Mouse (Mus musculus) bone marrow macrophage, adult 2 months (primary cell): ENCODE data around the gene Rpl3.

Experiments
- CTCF ChIP-seq: IDR thresholded peaks from 2 replicates; pipeline ENCODE4 v1.5.1; 2012; ENCODE audit warnings: low read depth, mild to moderate bottlenecking, low read length, moderate library complexity
- POLR2A ChIP-seq: IDR thresholded peaks from 2 replicates; pipeline ENCODE4 v1.6.1; 2012; ENCODE audit warnings: mild to moderate bottlenecking, low read depth, low read length, borderline replicate concordance

GRCm38 (mm10) chr15:80050093-80050492 lies 41.6 kb downstream of the Rpl3 start:
- TF ChIP-seq POLR2A (no peak), CTCF (no peak)
